Mouse (Mus musculus): Measurements from ENCODE around the gene Endov. TPM values are rescaled to one million over a fixed set of nuclear protein-coding genes. Genes with fewer than 3 reads are reported as not detected.

Gene Endov
- total RNA-seq, 2 experiments from 2014 or later, result 23.6 to 25.8 TPM

DNA sequence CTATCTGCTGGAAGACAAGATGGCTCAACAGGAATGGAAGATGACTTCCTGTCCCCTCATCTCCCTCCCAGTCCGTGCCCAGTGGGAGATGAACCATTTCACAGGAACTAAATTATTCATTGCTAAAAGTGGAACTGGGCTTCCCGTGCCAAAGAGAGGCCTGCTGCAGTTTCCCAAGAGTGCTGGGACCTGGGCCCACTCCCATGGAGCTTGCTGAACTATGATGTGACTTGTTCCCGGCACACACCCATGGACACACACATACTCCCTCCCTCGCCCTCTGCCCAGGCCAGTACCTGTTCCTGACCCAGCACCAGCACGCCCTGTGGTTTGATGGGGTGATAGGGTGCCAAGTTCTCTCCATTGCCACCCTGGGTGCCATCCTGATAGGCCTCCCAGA lies 51.7 kb downstream of the Endov start:
- intact Hi-C loops (cut with DNase I), result no loop called here
- no peak for DNase-seq (ENCODE audit: extremely low spot score in 1 of 2, low spot score in 2 of 2)

DNA sequence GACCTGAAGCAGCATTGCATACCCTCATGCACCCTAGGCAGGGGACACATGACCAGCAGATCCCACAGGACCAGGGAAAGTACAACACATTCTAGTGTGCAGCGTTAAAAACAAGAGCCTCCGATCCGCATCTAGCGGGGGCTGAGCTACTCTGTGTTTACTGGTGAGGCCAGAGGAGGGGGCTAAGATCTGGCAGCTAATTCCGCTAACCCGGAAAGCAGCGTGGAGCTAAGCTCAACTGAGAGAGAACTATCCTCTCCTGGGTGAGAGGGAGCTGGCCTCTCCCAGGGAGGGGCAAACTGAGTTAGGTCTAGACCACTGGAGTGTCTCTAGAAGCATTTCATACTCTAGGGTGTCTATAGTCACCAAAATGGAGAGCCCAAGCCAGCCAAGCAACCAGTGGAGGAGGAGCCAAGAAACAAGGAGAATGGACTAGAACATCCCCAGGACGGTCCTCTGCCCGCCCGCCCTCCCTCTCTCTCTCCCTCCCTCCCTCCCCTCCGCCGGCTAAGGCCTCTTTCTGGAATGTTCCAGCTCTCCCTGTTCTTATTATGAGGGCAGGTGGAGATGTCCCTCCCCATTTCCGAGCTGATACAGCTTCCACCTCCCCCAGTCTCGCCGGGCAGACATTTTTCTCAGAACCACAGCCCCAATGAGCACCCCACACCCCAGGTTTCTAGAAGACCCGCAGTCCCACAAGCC lies 52.8 kb downstream of the Endov start:
- intact Hi-C loops (cut with DNase I), result no loop called here
- DNase-seq (ENCODE audit: extremely low spot score in 1 of 2, low spot score in 2 of 2), result no peak

DNA sequence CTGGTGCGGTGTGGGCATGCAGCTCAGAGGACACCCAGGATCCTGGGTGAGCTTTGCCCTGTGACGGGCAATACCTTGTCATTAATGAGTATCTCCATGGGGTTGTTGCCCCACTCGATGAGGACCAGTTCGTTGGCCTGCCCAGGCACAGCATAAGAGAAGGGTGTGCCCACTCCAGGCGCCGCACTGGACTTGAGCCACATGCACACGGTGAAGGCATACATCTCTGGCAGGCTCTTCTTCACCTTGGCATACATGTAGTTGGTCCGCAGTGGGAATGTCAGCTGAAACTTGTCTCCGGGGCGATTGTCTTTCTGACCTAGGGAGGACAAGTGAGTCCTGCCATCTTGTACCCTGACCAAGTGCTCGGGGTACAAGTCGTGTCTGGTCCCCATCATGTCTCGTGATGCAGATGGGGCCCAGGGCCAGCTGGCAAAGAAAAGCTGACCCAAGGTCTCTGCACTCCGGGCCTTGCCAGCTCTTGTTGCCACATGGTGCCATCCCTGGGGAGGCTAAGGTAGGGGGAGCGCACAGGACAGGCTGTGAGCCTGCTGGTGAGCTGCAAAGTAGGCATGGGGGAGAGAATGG lies 53.5 kb downstream of the Endov start:
- intact Hi-C loops (cut with DNase I), result no loop called here

DNA sequence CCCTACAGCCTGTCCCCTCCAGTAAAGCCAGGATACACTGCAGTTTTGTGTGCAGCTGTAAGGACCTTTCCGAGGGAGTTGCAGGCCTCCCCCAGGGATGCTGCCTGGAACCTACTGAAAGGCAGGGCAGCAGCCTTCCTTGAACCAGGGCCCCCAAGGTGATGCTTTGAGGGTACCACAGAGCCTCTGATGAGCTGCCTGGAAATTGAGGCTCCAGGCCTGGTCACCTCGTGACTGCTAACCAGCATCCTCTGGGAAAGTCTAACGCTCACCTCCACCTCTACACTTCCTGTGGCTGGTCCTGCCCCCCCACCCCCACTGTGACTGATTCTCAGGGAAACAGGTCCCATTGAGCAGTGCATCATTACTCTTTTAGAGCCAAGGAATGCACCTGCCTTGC lies 54.1 kb downstream of the Endov start:
- intact Hi-C loops (cut with DNase I), result no loop called here
- no peak for DNase-seq (ENCODE audit: extremely low spot score in 1 of 2, low spot score in 2 of 2)

More for the DNA sequence above, 53.5 kb downstream of the Endov start:
- no peak for DNase-seq (ENCODE audit: extremely low spot score in 1 of 2, low spot score in 2 of 2)

DNA sequence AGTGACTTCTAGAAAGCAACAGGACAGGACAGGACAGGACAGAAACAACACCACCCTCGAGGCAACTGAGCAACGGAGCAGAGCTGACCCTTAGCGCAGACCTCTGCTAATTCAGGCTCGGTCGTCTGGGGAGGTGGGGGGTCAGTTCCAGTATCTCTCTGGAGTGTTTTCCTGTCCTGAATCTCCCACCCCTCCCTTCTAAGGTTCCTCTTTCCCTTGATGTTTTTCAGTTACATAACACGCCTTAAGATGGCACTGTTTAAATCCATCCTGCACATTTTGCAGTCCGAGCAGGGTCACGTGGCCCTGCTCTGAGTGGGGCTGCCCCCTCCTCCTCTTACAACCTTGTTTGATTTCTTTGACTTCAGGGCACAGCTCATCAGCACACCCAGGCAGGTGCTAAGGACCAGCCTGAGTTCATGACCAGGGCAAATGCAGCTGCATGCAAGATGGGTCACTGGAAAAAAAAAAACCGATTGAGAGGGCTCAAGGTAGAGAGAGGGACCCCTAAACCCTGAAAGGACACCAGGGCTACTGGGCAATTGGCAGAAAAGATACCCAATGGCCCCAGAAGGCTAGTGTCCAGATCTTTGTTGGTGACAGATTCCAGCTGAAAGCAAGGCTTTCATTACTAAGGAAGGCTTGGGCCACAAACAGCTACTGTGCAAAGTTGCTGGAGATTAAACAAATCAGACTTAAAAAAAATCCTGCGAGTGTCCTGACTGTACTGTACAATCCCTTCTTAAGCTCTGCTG lies 54.8 kb downstream of the Endov start:
- intact Hi-C loops (cut with DNase I), result no loop called here
- no peak for DNase-seq (ENCODE audit: extremely low spot score in 1 of 2, low spot score in 2 of 2)

DNA sequence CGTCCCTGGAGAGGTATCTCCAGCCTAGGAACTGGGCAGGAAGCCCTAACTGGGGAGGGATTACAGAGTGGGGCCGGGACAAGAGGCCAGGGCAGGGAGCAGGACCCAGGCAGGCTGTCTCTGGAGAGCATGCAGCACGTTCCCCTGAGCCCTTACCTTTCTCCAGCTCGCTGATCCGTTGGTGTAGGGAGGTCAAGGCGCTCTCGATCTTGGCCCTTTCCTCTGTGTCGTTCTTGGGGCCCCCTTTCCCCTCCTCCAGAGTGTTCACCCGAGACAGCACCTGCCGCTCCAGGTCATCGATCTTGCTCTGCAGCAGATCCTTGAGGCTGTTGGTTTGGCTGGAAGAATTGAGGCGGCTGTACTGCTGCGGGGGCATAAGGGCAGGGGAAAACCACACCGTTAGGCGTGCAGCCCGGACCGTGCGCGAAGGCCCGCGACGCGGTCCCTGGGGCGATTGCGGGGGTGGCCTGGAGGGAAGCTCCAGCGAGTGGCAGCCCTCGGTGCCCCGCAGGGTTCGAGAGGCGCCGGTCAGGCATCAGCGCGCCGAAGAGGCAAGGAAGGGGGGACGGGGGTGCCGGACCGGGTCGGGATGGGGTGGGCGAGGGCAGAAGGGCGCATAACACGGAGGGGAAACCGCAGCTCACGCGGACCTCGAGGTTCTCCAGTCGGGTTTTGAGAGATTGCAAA lies 55.5 kb downstream of the Endov start:
- no peak for DNase-seq (ENCODE audit: extremely low spot score in 1 of 2, low spot score in 2 of 2)
- intact Hi-C loops (cut with DNase I), result no loop called here

DNA sequence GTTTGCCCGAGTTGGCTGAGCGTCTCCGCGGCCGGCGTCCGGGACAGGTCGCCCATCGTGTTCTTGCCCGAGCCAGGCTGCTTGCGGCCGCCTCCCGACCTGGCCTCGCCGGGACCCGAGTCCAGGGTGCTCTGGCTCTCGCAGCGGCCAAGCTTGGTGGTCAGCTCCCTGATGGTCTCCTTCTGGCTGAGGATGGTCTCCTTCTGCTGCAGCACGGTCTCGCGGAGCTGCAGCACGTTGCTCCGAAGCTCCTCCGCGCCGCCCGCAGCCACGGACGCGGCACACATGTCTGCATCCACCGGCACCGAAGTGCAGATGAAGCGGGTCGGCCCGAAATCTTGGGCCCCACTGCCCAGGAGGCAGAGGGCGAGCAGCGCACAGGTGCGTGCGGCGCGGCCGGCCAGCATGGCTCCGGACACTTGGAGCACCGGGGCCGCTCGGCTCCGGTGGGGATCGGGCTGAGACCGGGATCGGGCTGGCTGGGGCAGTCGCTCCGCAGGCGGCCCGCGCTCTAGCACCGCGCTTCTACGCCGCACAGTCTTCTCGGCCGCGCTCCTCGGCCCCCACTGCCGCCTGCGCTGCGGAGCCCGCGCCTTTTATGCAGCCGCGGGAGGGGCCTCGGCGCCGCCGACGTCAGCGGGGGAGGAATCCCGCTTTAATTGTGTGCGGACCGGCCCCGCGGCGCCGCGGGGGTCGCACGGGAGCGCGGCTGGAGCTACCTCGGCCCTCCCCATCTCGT lies 56.2 kb downstream of the Endov start, which contains the start of gene Nptx1:
Gene Nptx1, minus strand, starts transcription at position 571 of the 739 bp plus-strand sequence.
- peak in 1 of 2 experiments; percentile 69 for DNase-seq (ENCODE audit: extremely low spot score in 1 of 2, low spot score in 2 of 2)
- intact Hi-C loops (cut with DNase I), result no loop called here

DNA sequence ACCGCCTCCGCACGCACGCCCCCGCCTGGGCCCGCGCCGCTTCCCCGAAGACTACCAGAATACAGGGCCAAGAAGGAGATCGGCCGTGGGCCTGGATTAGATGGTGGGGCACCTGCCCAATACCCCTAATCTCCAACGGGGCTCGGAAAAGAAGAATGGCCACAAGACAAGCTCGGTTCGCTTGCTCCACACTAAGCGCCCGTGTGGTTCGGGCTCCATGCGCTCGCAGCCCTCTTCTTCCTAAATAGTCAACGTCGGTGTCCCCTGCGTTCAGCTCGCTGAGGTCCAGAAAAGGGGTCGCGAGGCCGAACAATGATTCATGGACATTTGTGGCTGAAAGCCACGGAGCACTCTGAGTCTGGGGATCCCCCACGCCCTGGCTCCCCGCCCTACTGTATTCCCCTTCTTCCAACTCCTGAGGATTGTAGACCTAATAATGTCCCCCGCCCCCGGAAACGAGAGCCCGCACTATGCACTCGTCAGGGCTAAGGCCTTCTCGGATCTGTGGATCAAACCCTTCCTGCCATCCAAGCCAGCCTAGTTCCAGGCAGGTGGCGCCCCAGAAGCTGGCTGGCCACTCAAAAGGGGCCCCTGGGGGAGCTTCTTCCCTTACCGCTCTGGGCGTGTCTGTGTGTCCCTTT lies 56.9 kb downstream of the Endov start:
- DNase-seq (ENCODE audit: extremely low spot score in 1 of 2, low spot score in 2 of 2), result no peak
- intact Hi-C loops (cut with DNase I), result no loop called here

DNA sequence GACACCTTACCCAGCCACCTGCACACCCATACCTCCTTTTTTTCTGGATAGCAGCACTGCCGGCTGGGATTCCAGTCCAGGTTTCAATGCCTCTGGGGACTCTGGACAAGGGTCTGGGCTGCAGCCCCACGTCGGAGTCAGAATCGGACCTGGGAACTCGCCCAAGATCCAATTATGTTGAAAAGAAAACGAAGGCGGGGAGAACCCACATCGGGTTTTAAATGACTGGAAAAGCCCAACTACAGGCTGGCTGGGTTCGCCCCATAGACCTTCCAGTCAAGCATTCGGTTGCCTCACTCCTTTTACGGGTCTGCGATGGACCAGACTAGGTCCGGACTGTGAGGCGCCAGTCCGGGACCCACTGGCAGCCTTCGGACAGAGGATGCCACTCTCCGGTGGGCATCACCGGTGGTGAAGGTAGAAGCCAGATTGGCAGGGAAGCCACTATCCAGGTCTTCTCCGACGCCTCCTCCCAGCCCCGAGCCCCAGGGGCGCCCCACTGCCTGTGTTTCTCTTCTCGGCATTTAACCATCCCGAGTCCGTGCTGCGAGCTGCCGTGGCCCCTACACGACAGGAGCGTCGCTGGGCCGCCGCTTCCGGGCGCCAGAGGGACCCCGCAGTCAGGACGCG lies 57.7 kb downstream of the Endov start:
- intact Hi-C loops (cut with DNase I), result no loop called here
- no peak for DNase-seq (ENCODE audit: extremely low spot score in 1 of 2, low spot score in 2 of 2)

DNA sequence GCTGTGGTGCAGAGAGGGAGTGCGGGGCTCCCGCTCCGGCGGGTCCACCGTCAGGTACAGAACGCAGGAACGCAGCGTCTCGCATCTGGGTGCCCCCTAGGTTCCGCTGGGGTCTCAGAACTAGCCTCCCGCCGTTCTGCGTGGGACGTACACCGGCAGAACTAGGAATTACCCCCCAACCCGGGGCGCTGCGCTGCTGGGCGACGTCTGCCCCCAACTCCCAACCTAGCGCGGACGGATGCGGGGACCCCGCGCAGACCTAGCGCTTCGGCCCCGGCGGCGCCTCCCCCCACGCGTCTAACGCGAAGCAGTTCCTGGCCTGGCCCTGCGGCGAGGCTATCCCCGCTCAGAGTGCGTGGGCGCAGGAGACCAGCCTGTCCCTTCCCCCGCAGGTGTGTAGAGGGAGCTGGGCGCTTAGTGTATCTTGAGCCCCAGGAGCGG lies 58.2 kb downstream of the Endov start:
- intact Hi-C loops (cut with DNase I), result no loop called here
- peak in 1 of 2 experiments; percentile 69 for DNase-seq (ENCODE audit: extremely low spot score in 1 of 2, low spot score in 2 of 2)

DNA sequence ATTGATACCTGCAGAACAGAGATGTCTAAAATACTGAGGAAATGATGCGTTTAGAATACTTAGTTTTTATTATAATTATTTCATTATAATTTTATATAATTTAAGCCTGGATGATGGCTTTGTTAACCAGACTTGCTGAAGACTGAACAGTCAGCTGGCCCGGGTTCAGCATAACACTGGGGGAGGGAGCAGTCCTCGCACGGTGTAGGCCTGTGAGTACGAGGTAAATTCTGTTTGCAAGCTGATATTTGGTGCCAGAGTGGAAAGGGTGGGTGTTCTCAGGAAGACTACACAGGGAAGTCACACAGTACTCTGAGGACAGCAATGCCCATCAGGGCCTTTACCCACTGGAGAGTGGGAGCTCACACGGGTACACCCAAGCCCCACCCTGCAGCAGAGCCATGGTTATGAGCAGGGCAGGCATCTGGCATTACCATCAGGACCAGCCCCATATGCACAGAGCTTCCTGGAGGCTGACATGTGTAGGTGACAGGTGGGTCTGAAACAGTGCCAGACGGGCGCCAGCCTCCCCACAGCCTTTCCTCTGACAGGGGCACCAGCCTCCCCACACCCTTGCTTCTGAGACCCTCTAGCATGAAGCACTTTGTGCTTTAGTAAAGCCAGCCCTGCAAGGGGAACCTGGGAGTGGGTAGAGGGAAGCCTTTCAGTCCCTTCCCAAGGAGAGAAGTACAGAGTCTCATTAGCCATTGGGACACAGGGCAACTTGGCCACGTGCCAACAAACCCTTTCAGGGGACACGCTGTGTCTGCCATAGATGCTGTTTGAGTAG lies 59.6 kb downstream of the Endov start:
- no peak for DNase-seq (ENCODE audit: extremely low spot score in 1 of 2, low spot score in 2 of 2)
- intact Hi-C loops (cut with DNase I), result no loop called here

DNA sequence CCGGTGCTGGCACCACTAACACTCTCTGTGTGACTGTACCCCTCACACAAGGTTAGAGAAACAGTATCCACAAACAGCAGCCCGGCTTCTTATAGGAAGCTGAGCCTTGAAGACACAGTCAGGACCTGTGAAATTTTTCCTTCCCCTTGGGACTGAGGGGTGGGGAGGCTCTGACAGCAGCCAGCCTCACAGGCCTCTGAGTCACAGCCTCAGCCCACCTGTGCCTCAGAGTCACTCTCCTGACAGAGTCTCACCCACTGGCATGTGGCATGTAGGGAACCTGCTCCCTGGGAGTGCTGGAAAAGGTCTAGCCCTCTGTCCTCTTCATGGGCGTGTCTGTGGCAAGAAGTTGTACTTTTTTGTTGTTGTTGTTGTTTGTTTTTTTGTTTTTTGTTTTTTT lies 60.3 kb downstream of the Endov start:
- no peak for DNase-seq (ENCODE audit: extremely low spot score in 1 of 2, low spot score in 2 of 2)
- intact Hi-C loops (cut with DNase I), result no loop called here

DNA sequence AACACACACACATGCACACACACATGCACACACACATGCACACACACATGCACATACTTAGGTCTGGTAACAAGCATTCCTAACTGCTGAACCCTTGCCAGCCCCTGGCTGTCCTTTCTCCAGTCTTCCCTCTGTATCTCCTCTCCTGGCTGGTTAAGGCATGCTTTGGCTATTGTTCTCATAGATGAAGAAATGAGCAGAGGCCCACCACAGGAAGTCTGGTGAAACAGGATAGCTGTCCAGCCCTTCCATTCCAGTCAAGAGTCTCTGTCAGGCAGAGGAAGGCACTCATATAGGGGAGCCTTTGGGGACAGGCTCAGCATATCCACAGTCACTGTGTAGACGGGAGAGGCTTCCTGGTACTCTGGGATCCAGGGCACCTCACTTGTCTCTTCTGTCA lies 61.2 kb downstream of the Endov start:
- intact Hi-C loops (cut with DNase I), result no loop called here
- peak in 1 of 2 experiments; percentile 7 for DNase-seq (ENCODE audit: extremely low spot score in 1 of 2, low spot score in 2 of 2)

DNA sequence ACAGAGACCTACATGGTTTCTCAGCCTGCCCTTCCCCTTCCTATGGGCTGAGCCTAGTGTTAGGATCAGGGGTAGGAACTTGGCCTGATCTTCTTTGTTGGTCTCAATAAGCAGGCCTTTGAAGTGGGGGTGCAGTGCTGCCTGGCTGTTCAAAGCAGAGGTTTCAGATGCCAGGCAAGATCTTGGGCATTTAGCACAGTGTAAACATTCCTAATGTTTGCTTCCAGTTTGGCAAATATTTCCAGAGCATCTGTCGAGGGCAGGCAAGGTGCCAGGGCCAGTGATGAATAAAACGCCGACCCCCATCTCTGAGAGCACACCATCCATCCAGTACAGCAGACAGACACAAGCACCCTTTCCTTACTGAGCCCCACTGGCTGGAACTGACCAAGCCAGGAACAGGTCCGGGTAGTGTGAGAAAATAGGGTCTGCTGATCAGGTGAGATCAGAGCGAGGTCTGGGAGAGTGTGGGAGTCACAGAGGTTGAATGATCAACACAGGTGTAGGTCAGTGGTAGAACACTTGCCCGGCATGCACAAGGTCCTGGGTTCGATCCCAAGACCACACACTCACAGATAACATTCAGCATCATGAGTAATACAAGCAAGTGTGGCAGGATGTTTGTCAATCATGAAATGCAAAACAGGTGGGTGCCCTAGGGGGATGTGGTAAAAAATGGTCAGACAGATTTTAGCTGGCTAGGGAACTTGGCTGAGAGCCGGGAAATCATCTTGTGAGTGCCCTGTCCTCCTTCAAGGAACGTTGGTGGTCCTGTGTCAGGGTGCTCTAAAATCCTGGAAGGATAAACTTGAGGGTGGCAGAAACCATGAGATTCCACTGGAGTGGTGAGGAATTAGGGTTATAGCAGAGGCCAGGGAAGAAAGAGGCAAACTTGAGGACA lies 62.0 kb downstream of the Endov start:
- intact Hi-C loops (cut with DNase I), result no loop called here

DNA sequence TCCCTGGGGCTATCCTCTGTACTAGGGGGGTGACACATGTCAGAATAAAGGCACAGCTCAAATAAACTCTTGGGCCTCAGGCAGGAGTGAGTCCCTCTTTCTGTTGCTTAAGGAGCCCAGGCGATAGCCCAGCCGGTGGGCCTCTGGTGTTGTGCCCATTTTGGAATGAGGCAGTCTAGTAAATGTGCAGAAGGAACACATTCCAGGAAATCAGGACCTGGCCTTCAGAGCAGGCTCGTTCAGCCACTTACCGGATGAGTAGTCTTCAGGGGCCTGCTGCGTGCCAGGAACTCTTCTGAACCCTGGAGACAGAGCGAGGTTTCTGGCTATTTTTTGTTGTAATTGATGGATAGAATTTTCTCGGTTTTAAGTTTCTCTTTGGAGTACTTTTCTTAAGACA lies 63.6 kb downstream of the Endov start:
- intact Hi-C loops (cut with DNase I), result no loop called here
- no peak for DNase-seq (ENCODE audit: extremely low spot score in 1 of 2, low spot score in 2 of 2)

More for the DNA sequence above, 62.0 kb downstream of the Endov start:
- DNase-seq (ENCODE audit: extremely low spot score in 1 of 2, low spot score in 2 of 2), result no peak

DNA sequence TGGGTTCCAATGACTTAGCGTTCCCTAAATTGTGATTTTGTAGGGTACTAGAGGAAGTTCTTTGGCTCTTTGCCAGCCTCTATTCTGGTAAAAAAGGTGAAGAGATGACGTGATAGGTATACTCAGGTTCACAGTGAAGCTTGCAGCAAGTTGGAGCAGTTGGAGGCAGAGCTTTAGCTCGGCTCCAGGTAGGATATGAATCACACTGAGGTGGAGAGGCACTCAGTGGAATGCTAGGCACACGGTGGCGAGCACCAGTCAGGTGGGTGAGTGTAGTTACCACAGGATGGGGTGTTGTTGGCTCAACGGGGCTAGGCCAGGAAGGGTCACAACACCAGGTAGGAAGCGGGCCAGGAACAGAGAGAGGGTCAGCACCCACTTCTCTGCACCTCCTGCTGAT lies 64.0 kb downstream of the Endov start:
- DNase-seq (ENCODE audit: extremely low spot score in 1 of 2, low spot score in 2 of 2), result no peak
- intact Hi-C loops (cut with DNase I), result no loop called here
